Mouse (Mus musculus) C2C12 (cell line): ENCODE data around the gene St13.

Experiments used
- CEBPB ChIP-seq: IDR thresholded peaks from one replicate; pipeline ENCODE4 v1.6.1; 2011; ENCODE audit warnings: low read depth, mild to moderate bottlenecking, control low read depth, moderate library complexity
- CTCF ChIP-seq: IDR thresholded peaks from one replicate; pipeline ENCODE4 v1.5.1; 2011; ENCODE audit not compliant: control insufficient read depth, insufficient read depth, insufficient read length
- MAX ChIP-seq: IDR thresholded peaks from one replicate; pipeline ENCODE4 v1.6.1; 2011; ENCODE audit warnings: mild to moderate bottlenecking, control low read depth
- USF1 ChIP-seq: IDR thresholded peaks from one replicate; pipeline ENCODE4 v1.6.1; 2011; ENCODE audit warnings: low read depth, mild to moderate bottlenecking, control low read depth, moderate library complexity

DNA sequence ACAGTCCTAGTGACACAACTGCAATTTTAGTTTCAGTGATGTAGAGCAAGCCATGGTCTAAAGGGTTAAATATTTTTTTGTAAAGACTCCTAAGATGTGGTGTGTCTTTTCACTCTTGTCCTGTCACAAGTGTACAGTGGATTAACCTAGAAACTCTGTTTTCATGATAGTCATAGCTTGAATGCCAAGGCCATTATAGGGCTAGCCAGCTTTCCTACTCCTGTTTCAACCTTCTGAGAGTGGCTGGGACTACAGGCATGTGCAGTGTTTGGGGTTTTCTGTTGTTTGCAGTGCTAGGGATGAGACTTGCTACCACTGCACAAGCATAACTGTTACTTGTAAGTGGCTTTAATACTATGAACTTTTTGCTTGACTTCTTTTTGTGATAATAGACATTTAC lies 39.4 kb upstream of the St13 start:
- no peak for TF ChIP-seq USF1
- TF ChIP-seq CTCF = no peak
- no peak for TF ChIP-seq MAX
- no peak for TF ChIP-seq CEBPB
